Mouse (Mus musculus) heart, embryonic 11.5 days (tissue): ENCODE results near the gene Abcb5. TPM values are rescaled to one million over a fixed set of nuclear protein-coding genes. Genes with fewer than 3 reads are reported as not detected.
"Not testable (repeated sequence)": the region's sequence is repeated elsewhere in the genome, so short reads cannot be mapped to it uniquely, and the experiment has no call there.

Source experiments
- ATAC-seq: fragments of 200-750 bp; cut with Nextera tagmentation; replicated peaks from 2 replicates; pipeline ENCODE4 v1.8.0; 2017; ENCODE audit warnings: moderate library complexity; ENCODE audit not compliant: insufficient number of reproducible peaks, low FRiP score, low TSS enrichment
- H3K27ac ChIP-seq: fragments of 300-500 bp; sonication (generic); 2 replicates; pipeline ENCODE4 v1.5.1; 2014; ENCODE audit warnings: mild to moderate bottlenecking, low read depth, low read length
- H3K27me3 ChIP-seq: fragments of 300-500 bp; sonication (generic); 2 replicates; pipeline ENCODE4 v1.6.1; 2014; ENCODE audit warnings: mild to moderate bottlenecking, low read length, mixed read lengths; ENCODE audit not compliant: control insufficient read depth, insufficient read depth
- H3K36me3 ChIP-seq: fragments of 300-500 bp; sonication (generic); 2 replicates; pipeline ENCODE4 v1.6.1; 2014; ENCODE audit warnings: mild to moderate bottlenecking, low read length, moderate library complexity, mixed read lengths; ENCODE audit not compliant: control insufficient read depth, insufficient read depth
- H3K4me1 ChIP-seq: fragments of 300-500 bp; sonication (generic); 2 replicates; pipeline ENCODE4 v1.6.1; 2014; ENCODE audit warnings: low read length; ENCODE audit not compliant: control insufficient read depth, insufficient read depth
- H3K4me2 ChIP-seq: fragments of 300-500 bp; sonication (generic); 2 replicates; pipeline ENCODE4 v1.6.1; 2014; ENCODE audit warnings: mild to moderate bottlenecking, moderate library complexity
- H3K4me3 ChIP-seq: fragments of 300-500 bp; sonication (generic); 2 replicates; pipeline ENCODE4 v1.5.1; 2014; ENCODE audit warnings: low read depth, low read length
- H3K9ac ChIP-seq: fragments of 300-500 bp; sonication (generic); 2 replicates; pipeline ENCODE4 v1.6.1; 2014; ENCODE audit warnings: mild to moderate bottlenecking, low read depth, low read length, moderate library complexity
- H3K9me3 ChIP-seq: fragments of 300-500 bp; sonication (generic); replicated peaks from 2 replicates; pipeline ENCODE4 v1.6.1; 2016; ENCODE audit warnings: low read length; ENCODE audit not compliant: control insufficient read depth
- WGBS: fragments of 180-500 bp; shearing (Covaris S2); extraction: QIAGEN DNeasy Blood & Tissue Kit; methylation state at CpG from one replicate; pipeline ENCODE4 v1.1.7; 2014; ENCODE audit not compliant: insufficient replicate concordance; 5-methylcytosine and 5-hydroxymethylcytosine counted together
- polyA plus RNA-seq: library from polyadenylated mRNA; unstranded; fragments of >200 nt; fragmentation: Nextera tagmentation; extraction: Ambion mirVana; gene quantifications from 2 replicates; pipeline ENCODE4 v1.2.1, GENCODE M21; 2014

Gene Abcb5
- polyA plus RNA-seq, result 0.13 TPM in 1 of 2 replicates, not detected in the other

- Histone ChIP-seq H3K36me3 (no peaks in the 10 kb centered on the region), H3K4me2 (no peak within 1 kb of the TSS), H3K27ac (no peak within 1 kb of the TSS), H3K4me3 (no peak within 1 kb of the TSS), H3K9me3 (no peaks in the 10 kb centered on the region), H3K4me1 (no peaks in the 10 kb centered on the region), H3K9ac (no peak within 1 kb of the TSS), H3K27me3 (no peaks in the 10 kb centered on the region)
- WGBS, result 73% methylated on average over 4 of the region's 4 CpGs
- no peak for ATAC-seq
Observed at GRCm38 (mm10) chr12:118966321-118966720, at the start of gene Abcb5. Abcb5 (minus strand) TSS chr12:118966421.

- Histone ChIP-seq H3K4me2 (no peak overlapping the region), H3K27me3 (no peaks in the 10 kb centered on the region), H3K4me1 (no peaks in the 10 kb centered on the region), H3K36me3 (no peaks in the 10 kb centered on the region), H3K4me3 (no peak overlapping the region), H3K27ac (no peak overlapping the region), H3K9ac (no peak overlapping the region), H3K9me3 (no peaks in the 10 kb centered on the region)
- ATAC-seq, result no peak
- 71% methylated on average over 2 of the region's 2 CpGs for WGBS
Observed at GRCm38 (mm10) chr12:118999230-118999629, 33.0 kb upstream of the Abcb5 start.

GRCm38 (mm10) chr12:118994328-118995166 is 28.3 kb upstream of the Abcb5 start:
- no peak overlapping the region for H3K4me2 ChIP-seq
- H3K4me3 ChIP-seq, result no peak overlapping the region
- no peaks in the 10 kb centered on the region for H3K27me3 ChIP-seq
- 74% methylated on average over 1 of the region's 1 CpGs for WGBS
- H3K27ac ChIP-seq, result no peak overlapping the region
- H3K9ac ChIP-seq, result no peak overlapping the region
- H3K4me1 ChIP-seq, result no peaks in the 10 kb centered on the region
- H3K9me3 ChIP-seq, result no peaks in the 10 kb centered on the region
- ATAC-seq, result no peak
- H3K36me3 ChIP-seq, result no peaks in the 10 kb centered on the region

GRCm38 (mm10) chr12:118984852-118985251 is 18.6 kb upstream of the Abcb5 start:
- H3K9ac ChIP-seq, result no peak overlapping the region
- no peaks in the 10 kb centered on the region for H3K9me3 ChIP-seq
- ATAC-seq, result no peak
- no peaks in the 10 kb centered on the region for H3K4me1 ChIP-seq
- no peaks in the 10 kb centered on the region for H3K27me3 ChIP-seq
- WGBS, result 88% methylated on average over 1 of the region's 1 CpGs
- no peak overlapping the region for H3K27ac ChIP-seq
- H3K4me2 ChIP-seq, result no peak overlapping the region
- no peak overlapping the region for H3K4me3 ChIP-seq
- H3K36me3 ChIP-seq, result no peaks in the 10 kb centered on the region

GRCm38 (mm10) chr12:118930386-118931318 is 35.6 kb downstream of the Abcb5 start:
- 22% methylated on average over 13 of the region's 13 CpGs for WGBS
- Histone ChIP-seq H3K9ac (no peak overlapping the region; the same call in 1 of the 2 replicates), H3K4me1 (no peaks in the 10 kb centered on the region), H3K4me2 (peak overlapping the region; percentile 41), H3K27me3 (no peaks in the 10 kb centered on the region), H3K36me3 (no peaks in the 10 kb centered on the region), H3K27ac (no peak overlapping the region), H3K9me3 (no peaks in the 10 kb centered on the region), H3K4me3 (no peak overlapping the region)
- no peak for ATAC-seq

- H3K36me3 ChIP-seq, result no peaks in the 10 kb centered on the region
- no peak overlapping the region for H3K27ac ChIP-seq
- no peak for ATAC-seq
- H3K4me2 ChIP-seq, result peak overlapping the region; percentile 53
- H3K9me3 ChIP-seq, result no peaks in the 10 kb centered on the region
- WGBS, result 21% methylated on average over 13 of the region's 13 CpGs
- no peak overlapping the region for H3K9ac ChIP-seq
- H3K4me1 ChIP-seq, result no peaks in the 10 kb centered on the region
- no peaks in the 10 kb centered on the region for H3K27me3 ChIP-seq
- H3K4me3 ChIP-seq, result 0 out of 2 replicates have a peak overlapping the region, but pooled peaks have one; percentile 22
Observed at GRCm38 (mm10) chr12:118926813-118927281, 39.4 kb downstream of the Abcb5 start.

- not testable (repeated sequence) for H3K4me1 ChIP-seq, ATAC-seq, H3K4me2 ChIP-seq, H3K27me3 ChIP-seq, H3K36me3 ChIP-seq, H3K4me3 ChIP-seq, H3K9ac ChIP-seq, H3K9me3 ChIP-seq, H3K27ac ChIP-seq
- 61% methylated on average over 1 of the region's 1 CpGs for WGBS
Observed at GRCm38 (mm10) chr12:118923874-118924273, 42.3 kb downstream of the Abcb5 start.

- Histone ChIP-seq H3K9ac (no peak overlapping the region), H3K36me3 (no peaks in the 10 kb centered on the region), H3K4me2 (no peak overlapping the region), H3K9me3 (no peaks in the 10 kb centered on the region), H3K4me3 (no peak overlapping the region), H3K27me3 (no peaks in the 10 kb centered on the region), H3K4me1 (no peaks in the 10 kb centered on the region), H3K27ac (no peak overlapping the region)
- 69% methylated on average over 1 of the region's 1 CpGs for WGBS
- ATAC-seq, result no peak
Observed at GRCm38 (mm10) chr12:118917771-118918170, 48.5 kb downstream of the Abcb5 start.
